Mouse (Mus musculus) natural killer cell, adult 2 months (primary cell): ENCODE results near the gene 4930442H23Rik.
"Not testable (repeated sequence)": the region's sequence is repeated elsewhere in the genome, so short reads cannot be mapped to it uniquely, and the experiment has no call there.

ENCODE experiments used
- DNase-seq, 2 experiments: peaks; one replicate each; pipeline ENCODE4 v3.0.0; 2022; ENCODE audit warnings: low spot score in 2 of 2

Gene 4930442H23Rik

DNA sequence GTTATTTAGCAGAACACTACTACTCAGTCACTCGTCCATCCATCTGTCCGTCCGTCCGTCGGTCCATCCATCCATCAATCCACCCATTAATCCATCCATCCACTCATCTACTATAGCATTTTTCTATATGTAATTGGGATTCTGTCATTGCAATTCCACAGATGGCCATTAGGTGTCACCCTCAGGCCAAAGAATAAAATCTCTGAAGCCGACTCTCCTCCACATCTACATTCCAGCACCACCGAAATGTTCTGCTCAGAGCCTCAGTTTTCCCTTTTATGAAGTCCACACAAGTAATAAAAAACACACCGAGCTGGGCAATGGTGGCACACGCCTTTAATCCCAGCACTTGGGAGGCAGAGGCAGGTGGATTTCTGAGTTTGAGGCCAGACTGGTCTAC is 14.6 kb upstream of the 4930442H23Rik start:
- peak; percentile 60 to 73 for DNase-seq

DNA sequence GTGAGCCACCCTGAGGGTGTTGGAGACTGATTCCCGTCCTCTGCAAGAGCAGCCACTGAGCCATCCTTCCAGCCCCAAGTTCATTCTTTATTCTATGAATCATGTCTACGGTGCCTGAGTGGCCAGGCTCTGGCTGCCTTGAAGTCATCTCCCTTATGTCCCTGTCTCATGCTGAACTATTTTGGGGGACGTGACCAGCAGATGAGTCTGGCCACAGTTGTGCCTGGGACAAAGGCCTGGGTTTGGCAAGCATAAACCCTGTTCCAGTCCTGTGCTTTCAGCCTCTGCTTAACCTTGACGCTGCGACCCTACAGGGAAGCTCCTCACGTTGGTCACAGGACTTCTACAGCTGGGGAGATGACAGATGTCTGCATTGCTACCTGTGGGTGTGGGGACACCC is 13.7 kb upstream of the 4930442H23Rik start:
- DNase-seq = no peak

GRCm38 (mm10) chr10:81196470-81197065 is 12.9 kb upstream of the 4930442H23Rik start:
- no peak for DNase-seq

GRCm38 (mm10) chr10:81195300-81195699 is 11.7 kb upstream of the 4930442H23Rik start:
- DNase-seq = no peak

- peak; percentile 65 to 80 for DNase-seq
These were observed 10.5 kb upstream of the 4930442H23Rik start for GRCm38 (mm10) chr10:81193991-81194774.

DNA sequence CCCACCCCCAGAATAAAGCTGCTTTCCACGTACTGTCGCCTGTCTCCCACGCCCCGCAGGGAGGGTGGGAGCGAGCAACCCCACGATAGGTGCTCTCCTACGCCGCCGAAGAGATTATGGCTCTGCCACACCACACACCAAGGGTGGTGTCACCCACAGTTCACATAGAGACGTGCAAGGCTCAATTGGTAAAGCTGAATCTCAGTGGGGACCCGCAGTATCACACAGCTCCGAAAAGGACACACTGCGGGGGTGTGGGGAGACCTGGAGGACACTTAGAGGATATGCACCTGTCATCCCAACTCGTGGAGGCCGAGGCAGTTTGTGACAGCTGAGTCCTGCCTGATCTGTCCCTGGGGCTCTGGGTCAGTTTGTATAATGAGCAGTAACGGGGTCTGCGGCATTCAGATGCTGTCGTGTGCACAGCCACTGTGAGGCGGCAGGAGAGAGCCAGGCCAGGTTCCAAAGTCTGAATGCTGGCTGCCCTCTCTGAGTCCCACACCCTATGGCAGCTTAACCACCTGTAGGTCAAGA is 9.4 kb upstream of the 4930442H23Rik start:
- no peak for DNase-seq

GRCm38 (mm10) chr10:81192270-81192967 is 8.8 kb upstream of the 4930442H23Rik start:
- peak; percentile 81 to 87 for DNase-seq

GRCm38 (mm10) chr10:81191342-81191982 is 7.8 kb upstream of the 4930442H23Rik start:
- no peak for DNase-seq

DNA sequence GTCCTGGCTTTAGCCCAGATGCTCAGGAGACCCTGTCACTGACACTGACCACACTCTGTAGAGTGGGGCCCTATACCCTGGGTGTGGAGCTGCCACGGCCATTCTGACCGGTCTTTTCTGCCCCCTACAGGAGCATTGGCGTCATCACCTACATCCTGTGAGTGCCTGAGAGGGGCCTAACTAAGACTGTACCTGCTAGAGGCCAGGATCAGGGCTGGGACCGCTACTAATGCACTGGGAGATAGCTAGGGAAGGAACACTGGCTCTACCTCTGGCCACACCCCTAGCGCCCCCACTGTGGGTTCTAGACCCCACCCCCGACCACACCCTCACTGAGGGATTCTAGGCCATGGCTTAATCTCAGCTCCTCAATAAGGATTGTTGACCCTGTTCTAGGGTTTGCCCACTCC is 7.3 kb upstream of the 4930442H23Rik start:
- no peak for DNase-seq

DNA sequence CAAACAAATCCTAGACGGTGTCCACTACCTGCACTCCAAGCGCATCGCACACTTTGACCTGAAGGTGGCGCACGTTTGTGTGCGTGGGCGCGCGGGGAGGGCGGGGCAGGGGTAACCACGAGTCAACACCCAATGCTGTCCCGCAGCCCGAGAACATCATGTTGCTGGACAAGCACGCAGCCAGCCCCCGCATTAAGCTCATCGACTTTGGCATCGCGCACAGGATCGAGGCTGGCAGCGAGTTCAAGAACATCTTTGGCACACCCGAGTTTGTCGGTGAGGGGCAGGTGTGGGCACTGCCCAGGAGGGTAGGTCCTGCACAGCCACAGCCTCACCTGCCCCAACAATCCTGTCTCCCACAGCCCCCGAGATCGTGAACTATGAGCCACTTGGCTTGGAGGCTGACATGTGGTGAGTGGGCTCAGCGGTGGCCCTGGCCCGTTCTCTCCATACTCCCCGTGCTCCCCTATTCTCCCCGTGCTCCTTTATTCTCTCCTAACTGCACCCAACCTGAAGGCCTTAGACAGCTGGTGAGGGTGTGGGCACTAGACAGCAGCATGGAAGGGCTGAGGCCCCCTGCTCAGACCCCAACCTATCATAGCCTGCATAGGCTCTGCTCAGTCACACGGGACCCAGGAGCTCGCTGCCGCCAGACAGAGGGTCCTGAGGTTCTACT is 6.7 kb upstream of the 4930442H23Rik start:
- no peak for DNase-seq

GRCm38 (mm10) chr10:81189821-81190220 is 6.2 kb upstream of the 4930442H23Rik start:
- DNase-seq = no peak

DNA sequence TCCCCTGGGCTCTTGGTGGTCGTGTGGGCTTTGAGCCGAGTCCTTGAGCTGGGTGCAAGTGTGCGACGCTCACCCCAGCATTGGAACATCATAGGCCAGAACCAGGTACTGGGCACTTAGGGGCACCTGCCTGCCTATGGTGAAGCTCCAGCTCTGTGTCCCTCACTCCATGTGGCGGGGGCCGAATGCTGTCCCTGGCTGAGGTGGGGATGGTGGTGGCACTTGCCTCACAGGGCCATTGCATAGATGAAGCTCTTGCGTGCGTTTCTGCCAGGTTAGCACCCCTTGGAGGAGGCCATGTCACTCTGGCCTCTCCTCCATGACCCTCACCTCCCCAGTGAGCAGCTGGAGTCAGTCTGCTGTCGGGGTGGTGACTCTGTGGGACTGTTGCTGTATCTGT is 3.5 kb upstream of the 4930442H23Rik start:
- DNase-seq = no peak

DNA sequence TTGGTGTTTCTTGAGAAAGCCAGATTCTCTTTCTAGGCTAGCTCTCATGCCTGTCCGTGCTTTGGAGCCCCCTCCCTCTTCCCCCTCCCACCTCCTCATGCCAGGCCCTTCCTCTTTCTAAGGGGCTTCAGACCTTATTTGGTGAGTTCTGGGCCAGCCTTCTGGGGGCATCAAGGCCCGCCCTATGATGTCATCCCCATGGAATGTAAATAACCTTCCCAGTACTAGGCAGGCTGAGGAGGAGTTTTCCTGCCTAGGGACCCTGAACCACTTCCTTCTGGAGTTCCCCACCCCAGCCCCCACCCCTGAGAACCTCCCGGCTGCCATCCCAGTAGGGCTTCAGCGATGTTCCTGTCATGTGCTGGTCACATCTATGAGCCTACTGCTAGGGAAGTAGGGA is 1.1 kb upstream of the 4930442H23Rik start:
- no peak for DNase-seq

DNA sequence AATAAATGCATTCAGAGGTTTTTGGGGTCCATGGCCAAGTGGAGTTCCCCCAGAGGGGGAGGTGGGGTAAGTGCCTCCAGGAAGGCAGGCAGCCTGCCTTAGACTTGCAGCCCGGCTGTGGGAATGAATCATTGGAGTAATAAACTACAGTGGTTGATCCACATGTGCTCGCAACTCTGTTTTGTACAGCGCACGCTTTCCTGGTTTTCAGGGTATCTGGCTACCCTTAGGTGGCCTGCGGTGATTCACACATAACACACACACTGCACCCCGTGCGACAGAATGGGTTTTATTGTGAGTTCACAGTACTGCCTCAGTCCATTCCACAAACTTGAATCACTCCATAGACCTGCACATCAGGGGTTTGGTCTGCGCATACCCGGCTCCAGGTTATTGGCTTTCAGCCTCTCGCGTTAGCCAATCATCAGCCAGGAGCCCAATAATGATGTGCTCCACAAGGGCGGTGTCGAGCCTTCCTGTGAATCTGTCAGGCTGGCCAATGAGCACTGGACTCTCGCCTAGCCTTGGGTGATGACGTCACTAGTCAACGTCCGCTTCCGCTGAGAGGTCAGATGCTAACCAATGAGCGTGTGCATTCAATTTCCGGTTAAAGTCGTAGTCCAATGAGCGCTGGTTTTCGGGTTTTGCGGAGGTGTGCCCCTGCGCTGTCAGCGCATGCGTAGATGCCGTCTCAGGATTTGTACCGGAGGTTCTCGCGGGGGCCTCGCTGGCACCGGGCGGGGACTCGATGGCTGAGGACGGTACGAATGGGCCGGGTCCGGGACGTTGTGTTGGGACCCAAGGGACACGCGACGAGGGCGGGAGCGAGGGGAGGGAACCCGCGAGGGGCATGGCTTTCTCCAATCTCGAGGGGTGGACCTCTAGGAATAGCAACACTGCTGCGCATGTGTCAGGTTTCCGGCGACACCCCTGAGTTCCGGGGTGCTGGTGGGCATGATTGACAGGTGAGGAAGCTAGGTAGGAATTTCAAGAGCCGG is 1.0 kb downstream of the 4930442H23Rik start, which contains the start of gene Dapk3:
Gene Dapk3 (plus strand): TSS at position 670 of the 998 bp plus-strand sequence.
- peak; percentile 97 for DNase-seq

DNA sequence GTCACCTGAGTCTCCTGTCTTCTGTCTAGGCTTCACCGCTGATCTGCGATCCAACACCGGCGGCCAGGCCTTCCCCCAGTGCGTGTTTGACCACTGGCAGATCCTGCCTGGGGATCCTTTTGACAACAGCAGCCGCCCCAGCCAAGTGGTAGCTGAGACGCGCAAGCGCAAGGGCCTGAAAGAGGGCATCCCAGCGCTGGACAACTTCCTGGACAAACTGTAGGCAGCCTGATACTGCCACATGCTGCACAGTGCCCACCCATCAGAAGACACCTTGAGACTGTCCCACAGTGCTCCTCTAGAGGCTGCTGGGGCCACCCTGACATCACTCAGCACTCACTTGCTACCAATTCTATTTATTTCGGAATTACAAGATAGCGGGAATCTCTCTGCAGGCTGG is 1.8 kb downstream of the 4930442H23Rik start:
- DNase-seq = not testable (repeated sequence)

DNA sequence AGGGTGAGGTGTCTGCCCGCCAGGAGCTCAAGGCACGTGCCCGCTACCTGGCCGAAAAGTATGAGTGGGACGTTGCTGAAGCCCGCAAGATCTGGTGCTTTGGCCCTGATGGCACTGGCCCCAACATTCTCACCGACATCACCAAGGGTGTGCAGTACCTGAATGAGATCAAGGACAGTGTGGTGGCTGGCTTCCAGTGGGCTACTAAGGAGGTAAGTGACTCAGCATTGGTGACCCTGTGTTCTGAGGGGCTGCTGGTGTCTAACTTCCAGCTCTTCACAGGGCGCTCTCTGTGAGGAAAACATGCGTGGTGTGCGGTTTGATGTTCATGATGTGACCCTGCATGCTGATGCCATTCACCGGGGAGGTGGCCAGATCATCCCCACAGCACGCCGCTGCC is 2.7 kb downstream of the 4930442H23Rik start:
- DNase-seq = no peak

GRCm38 (mm10) chr10:81179451-81180342 is 4.0 kb downstream of the 4930442H23Rik start:
- no peak for DNase-seq

- DNase-seq = no peak
These were observed 4.7 kb downstream of the 4930442H23Rik start for GRCm38 (mm10) chr10:81178927-81179326.
